Mouse (Mus musculus): ENCODE measurements around the gene Nrp1. TPM values are rescaled to one million over a fixed set of nuclear protein-coding genes. Genes with fewer than 3 reads are reported as not detected.

The Nrp1 gene
- polyA plus RNA-seq, 1 experiment from 2014 or later = 89.0 TPM

GRCm38 (mm10) chr8:128356170-128356569 is 2.2 kb upstream of the Nrp1 start:
- H3K4me2 ChIP-seq = peak overlapping the region; percentile 99

DNA sequence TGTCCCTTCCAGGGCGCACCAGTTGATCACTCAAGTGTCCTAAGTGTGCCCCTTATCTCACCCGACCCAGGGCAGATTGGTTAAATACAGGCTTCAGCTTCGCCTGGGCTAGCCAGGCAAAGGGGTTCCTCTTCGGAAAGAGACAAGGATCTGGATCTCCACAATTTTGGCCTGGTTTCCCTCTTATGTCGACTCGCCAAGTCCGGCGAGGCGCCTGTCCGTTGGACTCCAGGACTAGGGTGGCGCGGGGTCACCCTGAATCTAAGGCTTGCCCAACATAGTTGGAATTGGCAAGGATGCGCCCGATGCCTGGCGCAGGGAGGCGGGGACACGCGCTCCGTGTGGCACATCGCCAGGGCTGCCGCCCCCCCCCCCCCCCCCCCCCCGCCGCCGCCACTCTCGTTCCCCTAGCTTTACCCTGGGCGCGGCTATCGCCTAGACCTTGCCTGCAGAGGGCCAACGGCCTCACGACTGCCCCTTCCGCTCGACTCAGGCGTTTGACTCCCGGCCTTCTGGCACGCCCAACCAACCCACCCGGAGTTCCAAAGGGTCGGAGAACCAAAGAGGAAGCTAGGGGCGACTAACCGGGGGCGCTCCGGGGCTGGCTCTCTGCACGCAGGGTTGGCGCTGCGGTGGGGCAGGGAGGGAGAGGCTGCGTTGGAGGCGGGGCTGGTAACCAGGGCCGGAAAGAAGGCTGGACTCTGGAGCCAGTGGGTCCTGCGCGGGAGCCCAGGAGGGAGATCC is 1.4 kb upstream of the Nrp1 start:
- H3K9ac ChIP-seq = peak overlapping the region; percentile 85
- H3K4me1 ChIP-seq = peaks cover 32% of the 10 kb centered on the region
- peak overlapping the region; percentile 83 for H3K4me3 ChIP-seq
- H3K4me2 ChIP-seq = peak overlapping the region; percentile 99
- 2% methylated on average over 43 of the region's 49 CpGs for WGBS
- H3K27ac ChIP-seq = peak overlapping the region; percentile 93
- H3K27me3 ChIP-seq (replicated peaks) = no peaks in the 10 kb centered on the region
- peak; percentile 65 for ATAC-seq (replicated peaks)
- no peaks in the 10 kb centered on the region for H3K36me3 ChIP-seq (replicated peaks)
- no peaks in the 10 kb centered on the region for H3K9me3 ChIP-seq

More at GRCm38 (mm10) chr8:128356170-128356569, 2.2 kb upstream of the Nrp1 start:
- no peaks in the 10 kb centered on the region for H3K36me3 ChIP-seq (replicated peaks)
- ATAC-seq (replicated peaks) = no peak
- peaks cover 26% of the 10 kb centered on the region for H3K4me1 ChIP-seq
- H3K27ac ChIP-seq = no peak overlapping the region
- WGBS = 88% methylated on average over 5 of the region's 5 CpGs
- H3K9me3 ChIP-seq = no peaks in the 10 kb centered on the region
- H3K27me3 ChIP-seq (replicated peaks) = no peaks in the 10 kb centered on the region
- H3K9ac ChIP-seq = no peak overlapping the region
- no peak overlapping the region for H3K4me3 ChIP-seq

- H3K9me3 ChIP-seq = no peaks in the 10 kb centered on the region
- peak overlapping the region; percentile 83 for H3K4me3 ChIP-seq
- H3K27ac ChIP-seq = peak overlapping the region; percentile 93
- H3K27me3 ChIP-seq (replicated peaks) = no peaks in the 10 kb centered on the region
- peak overlapping the region; percentile 99 for H3K4me2 ChIP-seq
- peak; percentile 62 for ATAC-seq (replicated peaks)
- no peaks in the 10 kb centered on the region for H3K36me3 ChIP-seq (replicated peaks)
- under 1% methylated on average over 29 of the region's 29 CpGs for WGBS
- peaks cover 35% of the 10 kb centered on the region for H3K4me1 ChIP-seq
- peak overlapping the region; percentile 85 for H3K9ac ChIP-seq
Observed at GRCm38 (mm10) chr8:128357540-128358405, 631 bp upstream of the Nrp1 start.

DNA sequence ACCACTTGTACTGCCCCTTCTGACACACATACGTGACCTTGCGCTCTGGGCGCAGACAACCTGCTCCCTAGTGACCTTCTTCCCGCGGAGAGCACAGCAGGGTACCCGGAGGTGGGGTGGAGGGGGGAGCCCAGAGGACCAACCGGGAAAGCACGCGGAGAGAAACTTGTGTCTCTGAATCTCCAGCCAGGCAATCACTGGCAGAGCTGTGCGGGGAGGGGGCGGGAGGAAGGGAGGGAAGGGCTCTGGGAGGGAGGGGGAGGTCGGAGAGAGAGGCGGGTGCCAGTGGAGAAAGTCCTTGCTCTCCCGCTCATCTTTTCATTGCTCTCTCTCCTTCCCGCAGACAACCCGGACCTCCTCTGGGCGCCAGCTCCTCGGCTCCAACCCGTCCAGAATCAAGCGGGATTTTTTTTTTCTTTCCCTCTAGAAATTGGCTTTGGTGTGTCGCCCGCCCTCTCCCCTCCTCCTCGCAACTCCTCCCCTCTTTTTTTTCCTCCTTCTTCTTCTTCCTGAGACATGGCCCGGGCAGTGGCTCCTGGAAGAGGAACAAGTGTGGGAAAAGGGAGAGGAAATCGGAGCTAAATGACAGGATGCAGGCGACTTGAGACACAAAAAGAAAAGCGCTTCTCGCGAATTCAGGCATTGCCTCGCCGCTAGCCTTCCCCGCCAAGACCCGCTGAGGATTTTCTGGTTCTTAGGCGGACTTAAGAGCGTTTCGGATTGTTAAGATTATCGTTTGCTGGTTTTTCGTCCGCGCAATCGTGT is 534 bp downstream of the Nrp1 start:
- H3K4me1 ChIP-seq = peaks cover 40% of the 10 kb centered on the region
- peak overlapping the region; percentile 93 for H3K27ac ChIP-seq
- H3K9me3 ChIP-seq = no peaks in the 10 kb centered on the region
- no peaks in the 10 kb centered on the region for H3K36me3 ChIP-seq (replicated peaks)
- peak overlapping the region; percentile 85 for H3K9ac ChIP-seq
- peak; percentile 38 for ATAC-seq (replicated peaks)
- under 1% methylated on average over 41 of the region's 41 CpGs for WGBS
- H3K4me2 ChIP-seq = peak overlapping the region; percentile 99
- H3K27me3 ChIP-seq (replicated peaks) = no peaks in the 10 kb centered on the region
- peak overlapping the region; percentile 83 for H3K4me3 ChIP-seq

DNA sequence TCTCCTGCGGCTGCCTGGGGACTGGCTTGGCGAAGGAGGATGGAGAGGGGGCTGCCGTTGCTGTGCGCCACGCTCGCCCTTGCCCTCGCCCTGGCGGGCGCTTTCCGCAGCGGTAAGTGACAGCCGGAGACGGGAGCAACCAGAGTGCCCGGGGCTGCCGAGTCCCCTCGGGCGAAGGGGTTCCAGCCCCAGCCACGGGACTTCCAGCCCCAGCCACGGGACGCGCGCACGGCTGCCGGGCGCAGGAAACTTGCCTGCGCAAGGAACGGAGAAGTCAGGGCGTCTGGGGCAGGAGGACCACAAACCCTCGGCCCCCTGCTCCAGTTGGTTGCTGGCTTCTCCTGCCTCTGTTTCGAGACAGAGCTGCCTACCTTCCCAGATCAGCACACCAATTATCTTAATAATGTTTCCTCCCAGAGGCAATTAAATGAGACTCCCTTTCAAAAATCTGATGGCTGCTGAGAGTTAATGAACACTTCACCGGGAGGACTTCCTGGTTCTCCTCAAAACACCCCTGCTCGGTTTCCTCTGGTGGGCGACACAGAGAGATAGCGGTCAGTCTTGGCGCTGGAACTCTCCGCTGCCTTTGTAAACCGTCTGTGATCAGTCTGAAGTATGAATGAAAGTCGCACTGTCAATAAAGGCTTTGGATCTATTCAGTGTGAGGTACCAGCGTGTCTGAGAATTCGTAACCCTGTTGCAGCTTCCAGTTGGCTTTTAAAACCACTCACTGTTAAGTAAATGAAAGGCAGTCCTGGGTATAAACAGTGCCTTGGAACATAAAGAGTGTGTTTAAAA is 1.3 kb downstream of the Nrp1 start:
- peaks cover 45% of the 10 kb centered on the region for H3K4me1 ChIP-seq
- H3K27me3 ChIP-seq (replicated peaks) = no peaks in the 10 kb centered on the region
- peak overlapping the region; percentile 83 for H3K4me3 ChIP-seq
- no peaks in the 10 kb centered on the region for H3K36me3 ChIP-seq (replicated peaks)
- peak overlapping the region; percentile 99 for H3K4me2 ChIP-seq
- under 1% methylated on average over 40 of the region's 40 CpGs for WGBS
- peak; percentile 41 for ATAC-seq (replicated peaks)
- H3K27ac ChIP-seq = peak overlapping the region; percentile 93
- H3K9ac ChIP-seq = peak overlapping the region; percentile 85
- no peaks in the 10 kb centered on the region for H3K9me3 ChIP-seq

DNA sequence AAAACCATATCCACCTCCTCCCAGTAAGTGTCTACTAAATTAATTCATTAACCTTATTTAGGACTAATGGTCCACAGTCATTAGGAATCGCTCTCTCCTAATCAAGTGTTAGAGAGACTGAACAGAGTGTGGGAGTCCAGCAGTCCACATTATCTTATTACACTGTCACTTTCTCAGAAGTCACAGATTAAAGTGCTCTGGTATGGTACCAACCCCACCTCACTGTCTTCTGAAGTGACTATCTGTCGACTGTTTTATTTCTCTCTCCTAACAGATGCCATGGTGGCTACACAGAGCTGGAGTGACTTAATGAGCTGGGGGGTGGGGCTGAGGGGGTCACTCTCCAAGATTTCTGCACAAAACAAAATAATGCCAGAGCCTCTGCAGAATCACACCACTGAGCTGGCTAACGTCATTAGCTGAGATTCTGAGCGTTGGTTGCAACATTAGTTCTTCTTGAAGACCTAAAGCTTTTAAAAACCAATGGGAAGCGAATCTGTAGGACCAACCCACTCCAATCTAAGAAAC is 3.0 kb downstream of the Nrp1 start:
- no peaks in the 10 kb centered on the region for H3K36me3 ChIP-seq (replicated peaks)
- H3K9me3 ChIP-seq = no peaks in the 10 kb centered on the region
- H3K27me3 ChIP-seq (replicated peaks) = no peaks in the 10 kb centered on the region
- ATAC-seq (replicated peaks) = no peak
- H3K9ac ChIP-seq = peak overlapping the region; percentile 85
- H3K27ac ChIP-seq = peak overlapping the region; percentile 58
- peak overlapping the region; percentile 99 for H3K4me2 ChIP-seq
- H3K4me1 ChIP-seq = peaks cover 54% of the 10 kb centered on the region
- 22% methylated on average over 5 of the region's 5 CpGs for WGBS
- H3K4me3 ChIP-seq = peak overlapping the region; percentile 83

- H3K4me2 ChIP-seq = peak overlapping the region; percentile 99
- no peaks in the 10 kb centered on the region for H3K36me3 ChIP-seq (replicated peaks)
- no peaks in the 10 kb centered on the region for H3K9me3 ChIP-seq
- H3K4me3 ChIP-seq = peak overlapping the region; percentile 32
- WGBS = 10% methylated on average over 11 of the region's 11 CpGs
- ATAC-seq (replicated peaks) = 0 out of 2 replicates have a peak, but pooled peaks have one; percentile 20
- H3K4me1 ChIP-seq = peaks cover 42% of the 10 kb centered on the region
- H3K9ac ChIP-seq = no peak overlapping the region; the same call in 1 of the 2 replicates
- H3K27me3 ChIP-seq (replicated peaks) = no peaks in the 10 kb centered on the region
- 0 out of 2 replicates have a peak overlapping the region, but pooled peaks have one; percentile 18 for H3K27ac ChIP-seq
Observed at GRCm38 (mm10) chr8:128362940-128363595, 4.7 kb downstream of the Nrp1 start.

- no peaks in the 10 kb centered on the region for H3K9me3 ChIP-seq
- no peak overlapping the region for H3K4me3 ChIP-seq
- no peaks in the 10 kb centered on the region for H3K36me3 ChIP-seq (replicated peaks)
- no peak for ATAC-seq (replicated peaks)
- H3K4me1 ChIP-seq = peaks cover 9% of the 10 kb centered on the region
- no peaks in the 10 kb centered on the region for H3K27me3 ChIP-seq (replicated peaks)
- H3K4me2 ChIP-seq = no peak overlapping the region
- H3K27ac ChIP-seq = no peak overlapping the region
- WGBS = 84% methylated on average over 4 of the region's 4 CpGs
- H3K9ac ChIP-seq = no peak overlapping the region
Observed at GRCm38 (mm10) chr8:128370496-128370895, 12.1 kb downstream of the Nrp1 start.

GRCm38 (mm10) chr8:128371026-128371425 is 12.6 kb downstream of the Nrp1 start:
- no peak overlapping the region for H3K9ac ChIP-seq
- H3K36me3 ChIP-seq (replicated peaks) = no peaks in the 10 kb centered on the region
- H3K4me2 ChIP-seq = no peak overlapping the region
- no peak for ATAC-seq (replicated peaks)
- no peak overlapping the region for H3K4me3 ChIP-seq
- H3K9me3 ChIP-seq = no peaks in the 10 kb centered on the region
- no peak overlapping the region for H3K27ac ChIP-seq
- H3K27me3 ChIP-seq (replicated peaks) = no peaks in the 10 kb centered on the region
- peaks cover 4% of the 10 kb centered on the region; the same call in 1 of the 2 replicates for H3K4me1 ChIP-seq
- 78% methylated on average over 6 of the region's 6 CpGs for WGBS

- Histone ChIP-seq H3K9ac (no peak overlapping the region), H3K27me3 (replicated peaks) (no peaks in the 10 kb centered on the region), H3K4me2 (no peak overlapping the region), H3K4me3 (no peak overlapping the region), H3K4me1 (no peaks in the 10 kb centered on the region), H3K9me3 (no peaks in the 10 kb centered on the region), H3K36me3 (replicated peaks) (no peaks in the 10 kb centered on the region), H3K27ac (no peak overlapping the region)
- no peak for ATAC-seq (replicated peaks)
- WGBS = 92% methylated on average over 3 of the region's 3 CpGs
Observed at GRCm38 (mm10) chr8:128371789-128372188, 13.4 kb downstream of the Nrp1 start.

- H3K27ac ChIP-seq = no peak overlapping the region
- no peak for ATAC-seq (replicated peaks)
Observed at GRCm38 (mm10) chr8:128372724-128373123, 14.3 kb downstream of the Nrp1 start.

More at GRCm38 (mm10) chr8:128372724-128373123, 14.3 kb downstream of the Nrp1 start:
- no peaks in the 10 kb centered on the region for H3K9me3 ChIP-seq
- no peaks in the 10 kb centered on the region for H3K27me3 ChIP-seq (replicated peaks)
- H3K4me3 ChIP-seq = no peak overlapping the region
- no peak overlapping the region for H3K9ac ChIP-seq
- H3K4me1 ChIP-seq = no peaks in the 10 kb centered on the region
- H3K36me3 ChIP-seq (replicated peaks) = no peaks in the 10 kb centered on the region
- 77% methylated on average over 5 of the region's 5 CpGs for WGBS
- H3K4me2 ChIP-seq = no peak overlapping the region
